Mouse (Mus musculus) intestine, postnatal 0 days (tissue): ENCODE measurements around the gene Drd3. TPM values are rescaled to one million over a fixed set of nuclear protein-coding genes. Genes with fewer than 3 reads are reported as not detected.

Source experiments
- ATAC-seq: fragments of 200-750 bp; cut with Nextera tagmentation; 2 replicates; pipeline ENCODE4 v1.8.0; 2017; ENCODE audit warnings: mild to moderate bottlenecking, moderate TSS enrichment, moderate library complexity
- H3K27ac ChIP-seq: fragments of 300-500 bp; sonication (generic); 2 replicates; pipeline ENCODE4 v1.5.1; 2014; ENCODE audit warnings: mild to moderate bottlenecking, low read depth, low read length, moderate library complexity
- H3K27me3 ChIP-seq: fragments of 300-500 bp; sonication (generic); replicated peaks from 2 replicates; pipeline ENCODE4 v1.6.1; 2014; ENCODE audit warnings: low read length, mixed read lengths; ENCODE audit not compliant: control insufficient read depth, insufficient read depth
- H3K36me3 ChIP-seq: fragments of 300-500 bp; sonication (generic); 2 replicates; pipeline ENCODE4 v1.6.1; 2014; ENCODE audit warnings: mild to moderate bottlenecking, moderate library complexity; ENCODE audit not compliant: control insufficient read depth, insufficient read depth
- H3K4me1 ChIP-seq: fragments of 300-500 bp; sonication (generic); replicated peaks from 2 replicates; pipeline ENCODE4 v1.6.1; 2014; ENCODE audit warnings: antibody characterized with exemption, low read length, mixed read lengths; ENCODE audit not compliant: control insufficient read depth, insufficient read depth
- H3K4me2 ChIP-seq: fragments of 300-500 bp; sonication (generic); replicated peaks from 2 replicates; pipeline ENCODE4 v1.6.1; 2014; ENCODE audit warnings: low read depth, mild to moderate bottlenecking, moderate library complexity
- H3K4me3 ChIP-seq: fragments of 300-500 bp; sonication (generic); 2 replicates; pipeline ENCODE4 v1.5.1; 2014; ENCODE audit warnings: low read depth, low read length
- H3K9ac ChIP-seq: fragments of 300-500 bp; sonication (generic); 2 replicates; pipeline ENCODE4 v1.6.1; 2014; ENCODE audit warnings: mild to moderate bottlenecking, low read depth, low read length
- H3K9me3 ChIP-seq: fragments of 300-500 bp; sonication (generic); 2 replicates; pipeline ENCODE4 v1.6.1; 2016; ENCODE audit warnings: mixed run types; ENCODE audit not compliant: control insufficient read depth
- CTCF ChIP-seq: sonication (generic); IDR thresholded peaks from 2 replicates; pipeline ENCODE4 v1.5.1; 2016; ENCODE audit warnings: low read depth, mild to moderate bottlenecking, control low read depth, antibody characterized with exemption, moderate library complexity
- WGBS: fragments of 180-500 bp; shearing (Covaris S2); extraction: QIAGEN DNeasy Blood & Tissue Kit; methylation state at CpG from one replicate; pipeline ENCODE4 v1.1.7; 2014; 5-methylcytosine and 5-hydroxymethylcytosine counted together
- polyA plus RNA-seq: library from polyadenylated mRNA; unstranded; fragments of >200 nt; fragmentation: Nextera tagmentation; extraction: Ambion mirVana; gene quantifications from 2 replicates; pipeline ENCODE4 v1.2.1, GENCODE M21; 2015

Drd3 gene
- polyA plus RNA-seq: 0.13 TPM in 1 of 2 replicates, not detected in the other

DNA sequence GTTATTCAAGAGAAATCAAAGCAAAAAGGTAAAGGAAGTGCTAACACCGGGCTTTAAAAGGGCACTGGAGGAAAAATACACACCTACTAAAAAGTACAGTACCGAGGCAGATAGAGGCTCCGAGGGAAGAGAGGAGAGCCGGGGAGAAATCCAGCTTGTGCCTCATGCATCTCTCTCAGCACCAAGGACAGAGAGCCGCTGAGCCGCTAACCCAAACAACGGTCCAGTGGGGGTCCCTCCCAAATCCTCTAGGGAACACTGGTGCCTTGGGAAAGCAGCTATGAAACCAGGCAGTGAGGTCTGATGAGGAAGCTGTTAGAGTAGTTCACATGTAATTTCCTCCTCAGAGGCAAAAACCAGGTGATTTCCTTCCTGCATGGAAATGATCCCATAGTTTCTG, at the start of gene Drd3:
Gene Drd3 (plus strand): TSS at position 276 of the 400 bp plus-strand sequence.
- no peaks in the 10 kb centered on the region for H3K4me1 ChIP-seq
- H3K36me3 ChIP-seq: no peaks in the 10 kb centered on the region
- no peak within 1 kb of the TSS for H3K27ac ChIP-seq
- no peak within 1 kb of the TSS for H3K9ac ChIP-seq
- no peaks in the 10 kb centered on the region for H3K9me3 ChIP-seq
- no peak for TF ChIP-seq CTCF
- 7% methylated on average over 7 of the region's 7 CpGs for WGBS
- no peak within 1 kb of the TSS for H3K4me2 ChIP-seq
- ATAC-seq: no peak
- no peak within 1 kb of the TSS for H3K4me3 ChIP-seq
- H3K27me3 ChIP-seq: no peaks in the 10 kb centered on the region

DNA sequence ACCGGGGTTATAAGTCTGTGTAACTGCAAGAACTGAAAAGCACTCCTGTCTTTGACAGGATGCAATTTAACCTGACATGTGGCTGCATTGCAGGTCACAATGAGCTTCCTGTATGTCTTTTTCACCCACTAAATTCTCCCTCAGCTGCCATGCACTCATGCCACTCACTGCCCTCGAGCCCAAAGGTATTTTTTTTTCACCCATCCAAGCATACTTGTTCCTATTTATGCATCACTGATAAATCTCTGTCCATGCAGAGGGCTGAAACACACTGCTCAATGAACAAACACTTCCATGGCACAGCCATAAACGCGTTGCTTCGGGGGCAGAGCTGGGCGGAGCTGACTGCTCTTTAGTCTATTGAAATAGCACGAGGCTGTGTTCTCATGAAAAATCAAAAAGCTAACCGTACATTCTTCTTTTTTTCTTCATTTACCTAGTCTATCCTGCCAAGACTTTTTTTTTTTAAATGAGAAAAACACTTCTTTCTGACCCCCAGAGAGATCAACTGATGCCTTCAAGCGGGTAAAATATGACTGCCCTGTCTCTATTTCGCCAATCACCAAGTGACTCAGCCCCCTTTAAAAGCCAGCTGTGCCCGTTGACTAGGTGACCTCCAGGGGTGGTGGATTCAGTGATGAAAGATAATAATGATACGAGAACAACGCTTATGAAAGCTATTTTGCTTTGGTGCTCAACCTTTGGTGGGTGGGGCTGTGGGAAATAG, 45.3 kb upstream of the Drd3 start:
- Histone ChIP-seq H3K9ac (no peak overlapping the region), H3K4me3 (no peak overlapping the region), H3K27me3 (no peaks in the 10 kb centered on the region), H3K4me1 (no peaks in the 10 kb centered on the region), H3K4me2 (no peak overlapping the region), H3K36me3 (no peaks in the 10 kb centered on the region), H3K27ac (no peak overlapping the region), H3K9me3 (no peaks in the 10 kb centered on the region)
- 54% methylated on average over 13 of the region's 13 CpGs for WGBS
- no peak for TF ChIP-seq CTCF
- ATAC-seq: no peak

- WGBS: 68% methylated on average over 15 of the region's 15 CpGs
- H3K27ac ChIP-seq: no peak overlapping the region
- H3K9me3 ChIP-seq: no peaks in the 10 kb centered on the region
- ATAC-seq: no peak
- H3K4me2 ChIP-seq: no peak overlapping the region
- TF ChIP-seq CTCF: no peak
- H3K4me1 ChIP-seq: no peaks in the 10 kb centered on the region
- no peaks in the 10 kb centered on the region for H3K36me3 ChIP-seq
- H3K9ac ChIP-seq: no peak overlapping the region
- no peak overlapping the region for H3K4me3 ChIP-seq
- H3K27me3 ChIP-seq: no peaks in the 10 kb centered on the region
These were observed 44.8 kb upstream of the Drd3 start for GRCm38 (mm10) chr16:43709062-43709413.

DNA sequence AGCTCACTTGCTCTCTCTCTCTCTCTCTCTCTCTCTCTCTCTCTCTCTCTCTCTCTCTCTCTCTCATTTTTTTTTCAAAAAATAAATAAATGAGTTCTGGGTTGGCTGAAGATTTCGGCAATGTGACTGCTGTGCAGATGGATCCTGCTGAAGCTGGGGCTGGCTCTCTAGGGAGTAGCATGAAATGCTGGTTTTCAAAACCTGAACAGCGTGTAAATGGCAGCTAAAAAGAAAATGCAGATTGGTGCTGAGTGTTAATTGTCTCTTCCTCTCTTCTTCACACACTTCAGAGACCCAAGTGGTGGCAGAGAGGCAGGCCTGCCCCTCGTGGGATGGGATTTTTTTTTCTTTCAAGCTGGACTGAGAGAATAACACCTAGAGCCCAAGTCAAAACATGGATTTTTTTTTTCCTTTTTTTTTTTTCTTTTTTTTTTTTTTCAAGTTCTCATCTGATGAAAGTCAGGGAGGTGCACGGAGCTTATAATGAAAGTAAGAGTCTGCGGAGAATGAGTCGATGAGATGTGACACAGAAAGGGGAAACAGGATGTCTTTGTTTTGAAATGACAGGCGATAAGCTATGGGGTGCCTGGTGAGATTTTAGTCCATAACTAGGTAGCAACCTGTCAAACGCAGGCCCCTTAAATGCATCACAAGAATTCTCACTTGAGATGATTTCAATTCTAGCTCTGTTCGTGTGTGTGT, 44.2 kb upstream of the Drd3 start:
- no peak for TF ChIP-seq CTCF
- Histone ChIP-seq H3K9ac (no peak overlapping the region), H3K4me3 (no peak overlapping the region), H3K4me2 (no peak overlapping the region), H3K36me3 (no peaks in the 10 kb centered on the region), H3K27ac (no peak overlapping the region), H3K27me3 (no peaks in the 10 kb centered on the region), H3K4me1 (no peaks in the 10 kb centered on the region), H3K9me3 (no peaks in the 10 kb centered on the region)
- WGBS: 59% methylated on average over 9 of the region's 9 CpGs
- ATAC-seq: no peak

DNA sequence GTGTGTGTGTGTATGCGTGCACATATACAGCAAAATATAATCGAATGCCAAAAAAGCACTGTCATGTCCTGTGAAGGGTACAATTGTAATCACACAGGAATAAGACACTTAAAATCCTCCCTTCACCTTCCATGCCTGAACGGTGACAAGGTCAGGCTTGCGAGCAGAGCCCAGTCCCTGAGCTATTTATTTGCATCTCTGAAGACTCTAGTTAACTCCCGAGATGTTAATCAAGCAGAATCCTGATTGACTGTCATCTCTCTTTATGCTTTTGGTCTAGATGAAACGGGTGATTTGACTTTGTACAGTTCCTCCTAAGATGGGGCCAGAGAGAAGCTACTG, 43.7 kb upstream of the Drd3 start:
- Histone ChIP-seq H3K4me1 (no peaks in the 10 kb centered on the region), H3K4me3 (no peak overlapping the region), H3K36me3 (no peaks in the 10 kb centered on the region), H3K27me3 (no peaks in the 10 kb centered on the region), H3K9ac (no peak overlapping the region), H3K9me3 (no peaks in the 10 kb centered on the region), H3K27ac (no peak overlapping the region), H3K4me2 (no peak overlapping the region)
- TF ChIP-seq CTCF: no peak
- 66% methylated on average over 6 of the region's 6 CpGs for WGBS
- ATAC-seq: no peak

GRCm38 (mm10) chr16:43710651-43711050, 43.2 kb upstream of the Drd3 start:
- Histone ChIP-seq H3K4me1 (no peaks in the 10 kb centered on the region), H3K27ac (no peak overlapping the region), H3K36me3 (no peaks in the 10 kb centered on the region), H3K4me2 (no peak overlapping the region), H3K9me3 (no peaks in the 10 kb centered on the region), H3K27me3 (no peaks in the 10 kb centered on the region), H3K9ac (no peak overlapping the region), H3K4me3 (no peak overlapping the region)
- ATAC-seq: no peak
- WGBS: 77% methylated on average over 11 of the region's 11 CpGs
- TF ChIP-seq CTCF: no peak
